In the genomic region with DNA sequence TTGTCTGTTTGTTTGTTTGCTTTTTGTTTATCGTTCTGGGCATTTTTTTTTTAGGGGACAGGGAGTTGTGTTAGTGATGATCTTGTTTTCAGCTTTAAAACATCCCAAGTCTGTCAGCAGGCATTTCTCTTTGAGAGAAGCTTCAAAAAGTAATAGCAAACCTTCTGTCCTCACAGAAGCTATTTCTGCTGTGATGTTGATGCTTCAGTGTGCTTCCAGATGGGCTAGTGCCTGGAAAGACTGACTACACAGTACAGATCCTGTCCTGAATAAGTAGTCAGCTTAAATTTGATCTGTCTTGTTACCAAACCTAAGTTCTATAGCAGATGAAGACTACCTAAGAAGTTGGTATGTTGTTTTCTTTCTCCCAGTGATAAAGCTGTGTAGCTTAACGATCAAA, we compare ENCODE assay signal across 34 mouse cellular contexts.
"Had no signal": no experiment of that assay in that cellular context is flagged by ENCODE, and none has a peak within 500 bp of the region (broad histone marks: within the 10 kb centered on the region; RNA-seq: fewer than 3 reads in every experiment).

No protein-coding gene starts in this region.

- H3K4me1 ChIP-seq: heart, embryonic 12.5 days; heart, embryonic 13.5 days; heart, embryonic 15.5 days; hindbrain, embryonic 10.5 days; hindbrain, embryonic 12.5 days; hindbrain, embryonic 13.5 days; hindbrain, embryonic 15.5 days; intestine, embryonic 15.5 days; kidney, embryonic 15.5 days had no signal

- H3K9me3 ChIP-seq: heart, embryonic 15.5 days; hindbrain, embryonic 13.5 days; hindbrain, embryonic 15.5 days; intestine, embryonic 15.5 days; kidney, embryonic 15.5 days had no signal

- H3K27me3 ChIP-seq: heart, embryonic 12.5 days; heart, embryonic 13.5 days; heart, embryonic 15.5 days; hindbrain, embryonic 12.5 days; hindbrain, embryonic 13.5 days; hindbrain, embryonic 15.5 days; intestine, embryonic 15.5 days; kidney, embryonic 15.5 days had no signal

- H3K4me3 ChIP-seq: heart, embryonic 12.5 days; heart, embryonic 13.5 days; heart, embryonic 15.5 days; hindbrain, embryonic 10.5 days; hindbrain, embryonic 12.5 days; hindbrain, embryonic 13.5 days; hindbrain, embryonic 15.5 days; intestine, embryonic 15.5 days; kidney, embryonic 15.5 days; layer of hippocampus, adult 2 months; left cerebral cortex, adult 2 months had no signal

- H3K4me2 ChIP-seq: heart, embryonic 12.5 days; heart, embryonic 13.5 days; heart, embryonic 15.5 days; hindbrain, embryonic 12.5 days; hindbrain, embryonic 13.5 days; hindbrain, embryonic 14.5 days; hindbrain, embryonic 15.5 days; intestine, embryonic 15.5 days; kidney, embryonic 15.5 days had no signal

- H3K36me3 ChIP-seq: heart, embryonic 12.5 days; heart, embryonic 13.5 days; heart, embryonic 15.5 days; hindbrain, embryonic 10.5 days; hindbrain, embryonic 12.5 days; hindbrain, embryonic 13.5 days; hindbrain, embryonic 15.5 days; intestine, embryonic 15.5 days; kidney, embryonic 15.5 days had no signal

- H3K9ac ChIP-seq: heart, embryonic 12.5 days; heart, embryonic 13.5 days; heart, embryonic 15.5 days; hindbrain, embryonic 12.5 days; hindbrain, embryonic 13.5 days; hindbrain, embryonic 14.5 days; hindbrain, embryonic 15.5 days; intestine, embryonic 15.5 days; kidney, embryonic 15.5 days had no signal

- DNase-seq: heart, postnatal 10 days; heart, postnatal 14 days; heart, postnatal 36 days; heart, postnatal 4 days; kidney, adult 11 months; kidney, adult 18-20 months; kidney, adult 2 months; kidney, adult 8-10 months; kidney, adult 9 months; kidney, postnatal 10 days; kidney, postnatal 14 days; kidney, postnatal 25 days; kidney, postnatal 36 days; kidney, postnatal 4 days; layer of hippocampus, adult 9-11 months; layer of hippocampus, postnatal 36 days had no signal

- ATAC-seq: hindbrain, embryonic 16.5 days; hindbrain, postnatal 0 days; inflammation-experienced regulatory T-cells, adult 6 months; intestine, embryonic 15.5 days; intestine, embryonic 16.5 days; intestine, postnatal 0 days had no signal

- H3K27ac ChIP-seq: heart, embryonic 13.5 days; heart, embryonic 15.5 days; hindbrain, embryonic 10.5 days; hindbrain, embryonic 12.5 days; hindbrain, embryonic 13.5 days; hindbrain, embryonic 14.5 days; hindbrain, embryonic 15.5 days; hindbrain, postnatal 0 days; intestine, embryonic 15.5 days; kidney, embryonic 15.5 days; kidney, postnatal 0 days; layer of hippocampus, adult 2 months; left cerebral cortex, adult 2 months had no signal
